Mouse (Mus musculus): ENCODE data around the gene Dnal1.

GRCm38 (mm10) chr12:84181999-84182398 lies 67.8 kb downstream of the Dnal1 start:
- TF ChIP-seq ZNF384 (IDR thresholded peaks at IDR 0.05; ENCODE audit: low read depth, low read length) (no peak), TAL1 (IDR thresholded peaks at IDR 0.05; ENCODE audit: low read length) (no peak)
